Mouse (Mus musculus): ENCODE results near the gene Nampt.

- TF ChIP-seq POLR2A (IDR thresholded peaks at IDR 0.05; ENCODE audit: low read depth, low read length) (peak; percentile 98), CTCF (IDR thresholded peaks at IDR 0.05; ENCODE audit: borderline replicate concordance, insufficient read depth, low read length) (no peak)
These were observed 669 bp downstream of the Nampt start for GRCm38 (mm10) chr12:32819823-32820605.

Data from embryonic fibroblast, embryonic 13.5 days (primary cell).